Mouse (Mus musculus) embryonic facial prominence, embryonic 10.5 days (tissue): ENCODE data around the gene Rasl12. TPM values are rescaled to one million over a fixed set of nuclear protein-coding genes. Genes with fewer than 3 reads are reported as not detected.

Experiments
- DNase-seq: peaks from one replicate; pipeline ENCODE4 v3.0.0-alpha.2; 2017; ENCODE audit warnings: low spot score
- H3K27ac ChIP-seq: fragments of 300-500 bp; sonication (generic); replicated peaks from 2 replicates; pipeline ENCODE4 v1.5.1; 2016; ENCODE audit warnings: mild to moderate bottlenecking
- H3K27me3 ChIP-seq: fragments of 300-500 bp; sonication (generic); replicated peaks from 2 replicates; pipeline ENCODE4 v1.6.1; 2016; ENCODE audit warnings: low read depth, mild to moderate bottlenecking; ENCODE audit not compliant: poor library complexity, severe bottlenecking
- H3K36me3 ChIP-seq: fragments of 300-500 bp; sonication (generic); replicated peaks from 2 replicates; pipeline ENCODE4 v1.6.1; 2016; ENCODE audit warnings: mild to moderate bottlenecking, moderate library complexity
- H3K4me1 ChIP-seq: fragments of 300-500 bp; sonication (generic); 2 replicates; pipeline ENCODE4 v1.6.1; 2016
- H3K4me3 ChIP-seq: fragments of 300-500 bp; sonication (generic); 2 replicates; pipeline ENCODE4 v1.5.1; 2016; ENCODE audit warnings: mild to moderate bottlenecking, moderate library complexity
- H3K9me3 ChIP-seq: fragments of 300-500 bp; sonication (generic); 2 replicates; pipeline ENCODE4 v1.6.1; 2016; ENCODE audit warnings: mild to moderate bottlenecking
- WGBS: fragments of 180-500 bp; shearing (Covaris S2); methylation state at CpG from one replicate; pipeline ENCODE4 v1.1.7; 2016; 5-methylcytosine and 5-hydroxymethylcytosine counted together
- polyA plus RNA-seq: library from polyadenylated mRNA; unstranded; fragments of >200 nt; fragmentation: Nextera tagmentation; extraction: Ambion mirVana; gene quantifications from 2 replicates; pipeline ENCODE4 v1.2.1, GENCODE M21; 2016

Rasl12 gene
- polyA plus RNA-seq, 1 experiment from 2014 or later = 8.3 TPM

DNA sequence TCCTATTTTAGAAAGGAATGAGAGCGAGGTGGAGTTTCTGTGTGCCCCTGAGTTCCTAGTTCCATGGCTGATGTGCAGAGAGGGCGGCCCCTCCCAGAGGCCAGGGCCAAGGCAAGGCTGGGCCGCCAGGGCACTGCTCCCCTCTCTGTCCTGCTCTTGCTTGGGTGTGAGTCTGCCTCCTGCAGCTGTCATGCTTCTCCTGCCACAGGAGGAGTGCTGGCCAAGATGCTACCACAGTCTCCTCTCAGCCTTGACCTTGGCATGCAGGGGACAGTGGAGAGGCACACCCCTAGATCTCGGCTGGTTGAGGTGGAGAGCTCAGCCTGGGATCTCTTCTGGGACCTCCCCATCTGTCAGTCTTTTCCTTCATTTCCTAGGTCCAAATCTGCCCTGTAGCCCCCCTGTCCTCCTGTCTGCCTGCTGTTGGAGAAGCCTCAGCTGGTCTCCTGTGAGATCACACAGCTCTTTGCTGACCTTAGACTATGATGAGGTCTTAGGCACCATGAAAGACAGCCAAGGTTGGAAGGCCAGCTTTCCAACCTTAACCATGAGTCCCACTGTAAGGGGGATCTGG, 17.2 kb upstream of the Rasl12 start:
- whole genome bisulfite sequencing = 72% methylated on average over 4 of the region's 4 CpGs
- H3K36me3 ChIP-seq = peaks cover 12% of the 10 kb centered on the region
- no peaks in the 10 kb centered on the region; the same call in 1 of the 2 replicates for H3K27me3 ChIP-seq
- no peak overlapping the region for H3K4me3 ChIP-seq
- no peak for DNase-seq
- H3K4me1 ChIP-seq = peaks cover 24% of the 10 kb centered on the region
- no peaks in the 10 kb centered on the region for H3K9me3 ChIP-seq
- no peak overlapping the region; the same call in 1 of the 2 replicates for H3K27ac ChIP-seq

DNA sequence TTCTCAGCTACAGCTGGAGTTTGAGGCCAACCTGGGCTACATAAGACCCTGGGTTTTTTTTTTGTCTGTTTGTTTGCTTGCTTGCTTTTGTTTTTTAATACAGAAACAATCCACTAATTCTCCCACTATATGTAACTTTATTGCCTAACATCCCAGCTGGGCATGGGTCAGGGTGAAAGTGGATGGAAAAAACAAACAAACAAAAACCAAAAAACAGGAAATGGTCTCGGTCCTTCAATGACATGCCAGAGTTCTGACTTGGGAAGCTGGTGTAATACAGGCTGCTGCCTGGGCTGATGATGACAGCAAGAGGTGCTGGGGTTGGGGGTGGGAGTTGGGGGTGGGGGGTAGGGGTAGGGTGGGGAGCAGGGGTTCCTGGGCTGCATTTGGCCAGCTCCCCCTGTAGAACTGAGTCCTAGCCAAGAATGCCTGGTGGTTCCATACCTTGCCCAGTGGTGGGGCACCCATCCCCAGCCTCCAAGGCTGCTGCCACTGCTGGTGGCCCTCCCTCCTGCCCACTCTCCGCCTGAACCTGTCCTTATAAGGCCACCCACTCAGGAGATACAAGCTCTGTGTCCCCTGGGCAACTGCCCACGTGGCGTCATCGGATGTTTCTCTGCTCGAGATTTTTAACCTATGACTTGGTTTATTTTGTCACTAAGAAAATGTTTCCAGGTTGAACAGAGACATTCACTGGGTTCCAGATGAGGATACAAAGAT, 16.1 kb upstream of the Rasl12 start:
- Histone ChIP-seq H3K4me1 (peaks cover 28% of the 10 kb centered on the region), H3K9me3 (no peaks in the 10 kb centered on the region), H3K27ac (no peak overlapping the region), H3K27me3 (no peaks in the 10 kb centered on the region; the same call in 1 of the 2 replicates), H3K36me3 (peaks cover 10% of the 10 kb centered on the region), H3K4me3 (no peak overlapping the region)
- no peak for DNase-seq
- WGBS = 76% methylated on average over 6 of the region's 6 CpGs

DNA sequence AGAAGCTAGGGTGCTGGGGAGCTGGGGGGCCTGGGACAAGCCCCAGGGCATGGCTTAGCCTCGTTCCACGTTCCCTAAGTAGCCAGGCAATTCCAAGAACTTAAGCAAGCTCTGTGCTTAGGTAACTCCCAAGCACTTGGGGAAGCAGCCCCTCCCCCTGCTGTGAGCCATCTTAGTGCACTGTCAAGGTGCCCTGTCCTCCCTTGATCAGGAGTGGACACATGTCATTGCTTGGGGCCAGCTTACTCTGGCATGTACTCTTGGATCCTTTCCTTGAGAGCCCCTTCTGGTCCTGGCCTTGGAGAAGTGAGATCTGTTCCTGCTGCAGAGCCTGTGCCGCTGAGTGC, 15.6 kb upstream of the Rasl12 start:
- Histone ChIP-seq H3K9me3 (no peaks in the 10 kb centered on the region), H3K36me3 (peaks cover 4% of the 10 kb centered on the region), H3K4me1 (peaks cover 28% of the 10 kb centered on the region), H3K4me3 (no peak overlapping the region), H3K27ac (0 out of 2 replicates have a peak overlapping the region, but pooled peaks have one; percentile 19), H3K27me3 (no peaks in the 10 kb centered on the region; the same call in 1 of the 2 replicates)
- 61% methylated on average over 3 of the region's 3 CpGs for WGBS
- DNase-seq = no peak

- peaks cover 11% of the 10 kb centered on the region for H3K27me3 ChIP-seq
- no peak for DNase-seq
- 74% methylated on average over 3 of the region's 3 CpGs for WGBS
- no peaks in the 10 kb centered on the region for H3K36me3 ChIP-seq
- H3K4me1 ChIP-seq = peaks cover 28% of the 10 kb centered on the region
- no peaks in the 10 kb centered on the region for H3K9me3 ChIP-seq
- H3K4me3 ChIP-seq = no peak overlapping the region
- H3K27ac ChIP-seq = no peak overlapping the region
Observed at GRCm38 (mm10) chr9:65384276-65384675, 14.0 kb upstream of the Rasl12 start.

- 0 out of 2 replicates have a peak, but pooled peaks cover 2% of the 10 kb centered on the region for H3K9me3 ChIP-seq
- H3K4me1 ChIP-seq = peaks cover 31% of the 10 kb centered on the region
- WGBS = 31% methylated on average over 8 of the region's 8 CpGs
- no peaks in the 10 kb centered on the region for H3K36me3 ChIP-seq
- peaks cover 34% of the 10 kb centered on the region for H3K27me3 ChIP-seq
- DNase-seq = peak; percentile 29
- H3K4me3 ChIP-seq = no peak overlapping the region
- H3K27ac ChIP-seq = no peak overlapping the region; the same call in 1 of the 2 replicates
Observed at GRCm38 (mm10) chr9:65386373-65387140, 11.7 kb upstream of the Rasl12 start.

- H3K27me3 ChIP-seq = peaks cover 60% of the 10 kb centered on the region
- peaks cover 18% of the 10 kb centered on the region for H3K4me1 ChIP-seq
- peak overlapping the region; percentile 60 for H3K4me3 ChIP-seq
- peak overlapping the region; percentile 63 for H3K27ac ChIP-seq
- DNase-seq = peak; percentile 61
- WGBS = 18% methylated on average over 96 of the region's 96 CpGs
- H3K9me3 ChIP-seq = 0 out of 2 replicates have a peak, but pooled peaks cover 2% of the 10 kb centered on the region
- no peaks in the 10 kb centered on the region for H3K36me3 ChIP-seq
Observed at GRCm38 (mm10) chr9:65390752-65391612, 7.3 kb upstream of the Rasl12 start.

DNA sequence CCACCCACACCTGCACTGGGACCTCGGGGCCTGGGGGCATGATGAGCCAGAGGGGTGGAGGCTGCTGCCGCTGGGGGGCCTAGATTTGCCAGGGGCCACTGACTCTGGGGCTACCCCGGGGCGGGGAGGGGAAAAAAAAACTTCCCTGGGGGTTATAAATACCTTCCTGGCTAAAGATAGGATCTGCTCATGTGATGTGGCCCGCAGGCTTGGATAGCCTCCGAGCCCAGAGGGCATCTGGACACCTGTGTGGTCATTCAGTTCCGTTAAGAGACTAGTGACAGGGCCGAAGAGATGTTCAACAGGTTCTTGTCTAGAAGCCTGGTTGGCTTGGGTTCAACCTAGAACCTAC, 6.7 kb upstream of the Rasl12 start, which contains the start of gene Kbtbd13:
Gene Kbtbd13, minus strand, starts transcription at position 40 of the 352 bp plus-strand sequence.
- DNase-seq = no peak
- Histone ChIP-seq H3K4me1 (peaks cover 13% of the 10 kb centered on the region), H3K27ac (peak within 1 kb of the TSS; percentile 63), H3K27me3 (peaks cover 60% of the 10 kb centered on the region), H3K36me3 (no peaks in the 10 kb centered on the region), H3K4me3 (peak within 1 kb of the TSS; percentile 60), H3K9me3 (0 out of 2 replicates have a peak, but pooled peaks cover 2% of the 10 kb centered on the region)
- WGBS = 41% methylated on average over 8 of the region's 8 CpGs

DNA sequence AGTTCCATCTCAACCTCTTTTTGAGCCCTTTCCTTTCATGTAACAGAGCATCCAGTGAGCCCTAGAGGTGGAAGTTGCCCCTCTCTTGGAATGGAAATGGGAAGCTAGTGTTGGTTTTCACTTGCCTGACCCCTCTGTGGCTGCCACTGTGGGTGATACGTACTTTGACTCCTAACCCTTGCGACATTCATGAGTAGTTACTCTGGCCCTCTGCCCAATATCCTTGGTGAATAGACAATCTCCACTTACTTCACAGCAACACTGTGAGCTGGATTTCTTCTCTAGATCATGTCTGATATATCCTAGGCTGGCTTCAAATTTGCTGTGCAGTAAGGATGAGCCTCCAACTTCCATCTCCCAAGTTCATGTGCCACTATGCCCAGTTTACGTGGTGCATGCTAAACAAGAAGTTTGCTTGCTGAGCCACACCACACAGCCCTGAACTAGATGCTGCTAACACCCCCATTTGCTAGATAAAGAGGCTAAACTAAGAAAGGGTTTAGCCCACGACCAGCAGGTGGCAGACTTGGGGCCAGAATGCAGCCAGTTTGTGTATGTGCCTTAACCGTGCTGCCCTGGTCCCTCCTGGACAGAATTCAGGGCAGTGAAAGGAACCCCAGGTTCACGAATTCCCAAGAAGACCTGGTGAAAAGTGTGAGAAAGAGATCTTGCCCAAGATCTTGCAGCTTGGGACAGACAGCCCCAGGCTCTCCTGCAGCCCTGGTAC, 5.5 kb upstream of the Rasl12 start:
- H3K4me3 ChIP-seq = no peak overlapping the region
- 0 out of 2 replicates have a peak, but pooled peaks cover 2% of the 10 kb centered on the region for H3K9me3 ChIP-seq
- H3K36me3 ChIP-seq = no peaks in the 10 kb centered on the region
- DNase-seq = peak; percentile 77
- no peak overlapping the region for H3K27ac ChIP-seq
- H3K4me1 ChIP-seq = peaks cover 11% of the 10 kb centered on the region
- peaks cover 71% of the 10 kb centered on the region for H3K27me3 ChIP-seq
- 32% methylated on average over 6 of the region's 6 CpGs for WGBS

DNA sequence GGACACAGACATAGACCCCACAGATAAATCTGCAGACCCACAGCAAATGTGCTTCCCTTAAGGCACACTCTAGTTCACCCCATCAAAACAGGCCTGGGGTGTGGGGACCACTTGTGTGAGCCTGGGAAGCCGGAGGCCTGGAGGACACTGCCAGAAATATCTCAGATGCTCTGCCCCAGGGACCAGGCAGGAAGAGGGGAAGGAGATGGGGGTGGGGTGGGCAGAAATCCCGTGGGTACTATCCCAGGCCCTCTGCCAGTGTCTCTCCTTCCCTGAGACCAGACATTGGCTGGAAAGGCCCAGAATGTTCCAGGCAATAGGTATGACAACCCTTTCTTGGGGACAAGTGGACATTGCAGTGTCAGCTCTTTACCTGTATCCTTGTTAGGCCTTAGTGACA, 4.7 kb upstream of the Rasl12 start:
- H3K27me3 ChIP-seq = peaks cover 75% of the 10 kb centered on the region
- WGBS = 51% methylated on average over 2 of the region's 2 CpGs

DNA sequence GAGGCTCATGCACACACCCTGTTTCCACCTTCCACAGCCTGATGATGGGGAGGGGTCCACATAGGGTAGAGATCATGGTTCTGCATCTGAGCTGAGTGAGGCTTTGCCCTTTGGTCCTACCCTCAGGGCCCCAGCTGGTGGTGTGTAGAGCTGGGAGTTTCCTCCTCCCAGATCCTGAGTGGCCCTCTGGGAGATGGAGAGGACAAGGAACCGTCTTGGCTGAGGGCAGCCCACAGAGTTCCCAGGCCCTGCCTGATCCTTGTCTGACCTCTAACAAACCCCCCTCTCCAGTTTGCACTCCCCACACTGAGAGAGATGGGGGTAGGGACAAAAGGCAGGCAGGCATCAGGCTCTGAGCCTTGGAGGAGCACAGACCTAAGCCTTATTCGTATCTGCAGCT, 3.9 kb upstream of the Rasl12 start:
- H3K27me3 ChIP-seq = peaks cover 73% of the 10 kb centered on the region
- H3K9me3 ChIP-seq = 0 out of 2 replicates have a peak, but pooled peaks cover 2% of the 10 kb centered on the region
- WGBS = 62% methylated on average over 2 of the region's 2 CpGs
- no peak overlapping the region for H3K4me3 ChIP-seq
- DNase-seq = no peak
- no peaks in the 10 kb centered on the region for H3K36me3 ChIP-seq
- H3K4me1 ChIP-seq = peaks cover 25% of the 10 kb centered on the region
- H3K27ac ChIP-seq = no peak overlapping the region

More for the DNA sequence above, 4.7 kb upstream of the Rasl12 start:
- Histone ChIP-seq H3K27ac (no peak overlapping the region), H3K4me1 (peaks cover 18% of the 10 kb centered on the region), H3K36me3 (no peaks in the 10 kb centered on the region), H3K9me3 (0 out of 2 replicates have a peak, but pooled peaks cover 2% of the 10 kb centered on the region), H3K4me3 (no peak overlapping the region)
- DNase-seq = no peak

DNA sequence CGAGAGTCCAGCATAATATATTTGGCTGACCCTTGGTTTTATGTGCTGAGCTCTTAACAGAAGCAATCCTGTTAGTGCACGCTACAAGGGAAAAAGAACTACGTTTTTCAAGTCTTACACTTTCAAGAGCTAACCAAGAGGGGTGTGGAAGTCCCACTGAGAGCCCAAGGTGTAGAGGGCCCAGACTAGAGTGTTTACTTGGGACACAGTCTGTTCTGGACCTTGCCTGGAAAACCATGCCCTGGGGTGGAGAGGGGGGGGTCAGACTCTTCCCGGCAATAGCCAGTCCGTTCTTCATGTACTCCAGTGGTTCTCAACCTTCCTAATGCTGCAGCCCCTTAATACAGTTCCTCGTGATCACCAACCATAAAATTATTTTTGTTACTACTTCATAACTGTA, 1.6 kb downstream of the Rasl12 start:
- H3K27me3 ChIP-seq = peaks cover 31% of the 10 kb centered on the region
- no peak overlapping the region for H3K27ac ChIP-seq
- H3K4me3 ChIP-seq = no peak overlapping the region
- 91% methylated on average over 6 of the region's 6 CpGs for WGBS
- no peaks in the 10 kb centered on the region for H3K9me3 ChIP-seq
- H3K36me3 ChIP-seq = no peaks in the 10 kb centered on the region
- no peak for DNase-seq
- peaks cover 15% of the 10 kb centered on the region for H3K4me1 ChIP-seq
